Mouse (Mus musculus) myocyte (in vitro differentiated cells): ENCODE measurements around the gene Gng12. TPM values are rescaled to one million over a fixed set of nuclear protein-coding genes. Genes with fewer than 3 reads are reported as not detected.

ENCODE experiments used
- H3K27me3 ChIP-seq: one replicate; pipeline ENCODE4 v1.6.1; 2011; ENCODE audit not compliant: control insufficient read depth, insufficient read depth, insufficient read length
- H3K36me3 ChIP-seq: one replicate; pipeline ENCODE4 v1.6.1; 2011; ENCODE audit not compliant: control insufficient read depth, insufficient read depth
- H3K4me2 ChIP-seq: one replicate; pipeline ENCODE4 v1.6.1; 2011; ENCODE audit warnings: low read depth, control low read depth
- H3K4me3 ChIP-seq: one replicate; pipeline ENCODE4 v1.5.1; 2011; ENCODE audit warnings: mild to moderate bottlenecking, control low read depth, moderate library complexity
- H3K79me2 ChIP-seq: one replicate; pipeline ENCODE4 v1.6.1; 2011; ENCODE audit not compliant: control insufficient read depth, insufficient read depth
- H3ac ChIP-seq: one replicate; pipeline ENCODE4 v1.6.1; 2011; ENCODE audit not compliant: control insufficient read depth, insufficient read length
- CEBPB ChIP-seq: IDR thresholded peaks from 2 replicates; pipeline ENCODE4 v1.6.1; 2011; ENCODE audit warnings: mild to moderate bottlenecking, moderate library complexity; ENCODE audit not compliant: poor library complexity, insufficient read depth, severe bottlenecking
- E2F4 ChIP-seq: IDR thresholded peaks from one replicate; pipeline ENCODE4 v1.6.1; 2011; ENCODE audit warnings: mild to moderate bottlenecking, control low read depth, moderate library complexity; ENCODE audit not compliant: insufficient read depth
- MAX ChIP-seq: IDR thresholded peaks from one replicate; pipeline ENCODE4 v1.6.1; 2011; ENCODE audit warnings: low read depth, mild to moderate bottlenecking, control low read depth
- MYOD1 ChIP-seq, 3 experiments: IDR thresholded peaks; one replicate each; pipeline ENCODE4 v1.6.1; 2011; ENCODE audit warnings: control low read depth in 2 of 3, low read depth in 2 of 3, mild to moderate bottlenecking in 2 of 3, moderate library complexity in 1 of 3; ENCODE audit not compliant: insufficient read length in 2 of 3, control insufficient read depth in 1 of 3
- MYOG ChIP-seq, 3 experiments: IDR thresholded peaks; one replicate each; pipeline ENCODE4 v1.6.1; 2011; ENCODE audit warnings: control low read depth in 2 of 3, low read depth in 2 of 3, mild to moderate bottlenecking in 2 of 3; ENCODE audit not compliant: insufficient read length in 2 of 3, control insufficient read depth in 1 of 3, insufficient read depth in 1 of 3
- POLR2A ChIP-seq: IDR thresholded peaks from one replicate; pipeline ENCODE4 v1.6.1; 2011; ENCODE audit warnings: low read depth, mild to moderate bottlenecking, control low read depth, moderate library complexity; ENCODE audit not compliant: insufficient read length
- POLR2AphosphoS2 ChIP-seq: IDR thresholded peaks from one replicate; pipeline ENCODE4 v1.6.1; 2011; ENCODE audit warnings: low read depth, control low read depth; ENCODE audit not compliant: insufficient read length
- REST ChIP-seq: IDR thresholded peaks from one replicate; pipeline ENCODE4 v1.6.1; 2011; ENCODE audit warnings: mild to moderate bottlenecking, control low read depth, moderate library complexity; ENCODE audit not compliant: insufficient read depth, insufficient read length
- SRF ChIP-seq: IDR thresholded peaks from one replicate; pipeline ENCODE4 v1.6.1; 2011; ENCODE audit warnings: low read depth; ENCODE audit not compliant: control insufficient read depth, insufficient read length
- TCF12 ChIP-seq: IDR thresholded peaks from one replicate; pipeline ENCODE4 v1.6.1; 2011; ENCODE audit warnings: mild to moderate bottlenecking, control low read depth; ENCODE audit not compliant: poor library complexity, insufficient read depth, severe bottlenecking
- TCF3 ChIP-seq: IDR thresholded peaks from one replicate; pipeline ENCODE4 v1.6.1; 2011; ENCODE audit warnings: low read depth, control low read depth; ENCODE audit not compliant: insufficient read length
- USF1 ChIP-seq: IDR thresholded peaks from one replicate; pipeline ENCODE4 v1.6.1; 2011; ENCODE audit warnings: low read depth, mild to moderate bottlenecking, control low read depth, moderate library complexity
- polyA plus RNA-seq: library from polyadenylated mRNA; unstranded; fragments of >200 nt; fragmentation: generic; extraction: Trizol; gene quantifications from one replicate; pipeline ENCODE4 v1.2.1, GENCODE M21; 2012; ENCODE audit warnings: missing spikeins

The Gng12 gene
- polyA plus RNA-seq, 1 experiment = 37.8 TPM

DNA sequence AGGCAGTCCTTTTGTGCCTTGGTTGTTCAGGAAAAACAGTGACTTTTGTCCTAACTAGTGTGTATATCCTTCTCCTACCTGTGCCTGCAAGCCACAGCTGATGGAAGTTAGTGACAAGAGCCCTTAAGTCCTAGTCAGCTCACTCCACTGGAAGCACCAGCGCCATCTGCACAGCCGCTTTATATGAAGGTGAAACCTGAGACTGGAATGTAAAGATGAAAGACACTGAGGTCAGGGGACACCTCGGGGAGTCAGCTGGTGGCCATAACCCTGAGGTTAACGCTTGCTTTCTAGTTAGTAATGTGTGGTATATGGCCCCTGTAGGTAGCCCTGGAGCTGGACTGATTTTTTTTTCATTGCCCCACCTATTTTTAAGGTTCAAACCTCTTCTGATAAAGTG, 30.1 kb downstream of the Gng12 start:
- no peaks in the 10 kb centered on the region for H3K36me3 ChIP-seq
- H3K79me2 ChIP-seq = no peaks in the 10 kb centered on the region
- H3K4me2 ChIP-seq = no peak overlapping the region
- no peak overlapping the region for H3ac ChIP-seq
- TF ChIP-seq MYOG (IDR thresholded peaks at IDR 0.05; ENCODE audit: control insufficient read depth in 1 of 3, insufficient read depth in 1 of 3, insufficient read length in 2 of 3, low read depth in 2 of 3) (no peak), MYOD1 (IDR thresholded peaks at IDR 0.05; ENCODE audit: control insufficient read depth in 1 of 3, insufficient read length in 2 of 3, low read depth in 2 of 3) (no peak), TCF3 (no peak), MAX (no peak), REST (no peak), POLR2AphosphoS2 (no peak), SRF (no peak), USF1 (no peak), E2F4 (no peak), CEBPB (no peak), TCF12 (no peak), POLR2A (no peak)
- H3K4me3 ChIP-seq = no peak overlapping the region
- H3K27me3 ChIP-seq = no peaks in the 10 kb centered on the region

DNA sequence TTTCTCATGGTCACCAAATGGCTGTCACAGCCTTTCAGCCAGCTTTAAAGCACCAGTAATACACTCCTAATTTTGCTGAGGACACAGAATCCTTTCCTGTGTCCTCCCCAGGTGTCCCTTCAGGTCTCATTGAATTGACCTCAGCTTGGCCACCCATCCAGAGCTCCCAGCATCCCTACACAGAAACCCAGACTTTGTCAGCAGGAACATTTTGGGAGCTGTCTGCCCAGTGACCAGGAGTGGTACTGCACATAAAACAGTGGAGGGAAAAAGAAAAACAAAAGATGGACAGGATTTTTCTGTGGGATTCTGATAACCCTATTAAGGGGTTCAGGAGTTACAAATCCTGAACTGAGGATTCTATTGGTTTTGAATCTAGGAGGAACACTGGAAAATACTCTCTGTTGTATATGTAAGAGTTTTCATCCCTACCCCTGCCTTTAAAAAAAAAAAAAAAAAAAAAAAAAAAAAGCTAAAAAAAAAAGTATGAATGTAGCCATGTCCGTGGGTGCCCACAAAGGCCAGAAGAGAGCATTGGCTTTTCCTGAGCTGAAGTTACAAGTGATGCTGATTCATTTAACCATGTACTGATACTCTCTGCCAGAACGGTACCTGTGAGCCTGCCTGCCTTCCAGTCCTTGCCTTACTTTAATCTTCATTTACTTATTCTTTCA, 32.9 kb downstream of the Gng12 start:
- no peaks in the 10 kb centered on the region for H3K27me3 ChIP-seq
- H3K4me3 ChIP-seq = no peak overlapping the region
- H3K79me2 ChIP-seq = no peaks in the 10 kb centered on the region
- H3ac ChIP-seq = no peak overlapping the region
- H3K4me2 ChIP-seq = no peak overlapping the region
- TF ChIP-seq POLR2AphosphoS2 = no peak
- TF ChIP-seq TCF3 = no peak
- TF ChIP-seq MYOD1 (IDR thresholded peaks at IDR 0.05; ENCODE audit: control insufficient read depth in 1 of 3, insufficient read length in 2 of 3, low read depth in 2 of 3) = no peak
- no peak for TF ChIP-seq TCF12
- no peak for TF ChIP-seq SRF
- no peak for TF ChIP-seq MYOG (IDR thresholded peaks at IDR 0.05; ENCODE audit: control insufficient read depth in 1 of 3, insufficient read depth in 1 of 3, insufficient read length in 2 of 3, low read depth in 2 of 3)
- TF ChIP-seq USF1 = no peak
- no peak for TF ChIP-seq E2F4
- TF ChIP-seq MAX = no peak
- TF ChIP-seq REST = no peak
- no peak for TF ChIP-seq CEBPB
- no peak for TF ChIP-seq POLR2A
- no peaks in the 10 kb centered on the region for H3K36me3 ChIP-seq

DNA sequence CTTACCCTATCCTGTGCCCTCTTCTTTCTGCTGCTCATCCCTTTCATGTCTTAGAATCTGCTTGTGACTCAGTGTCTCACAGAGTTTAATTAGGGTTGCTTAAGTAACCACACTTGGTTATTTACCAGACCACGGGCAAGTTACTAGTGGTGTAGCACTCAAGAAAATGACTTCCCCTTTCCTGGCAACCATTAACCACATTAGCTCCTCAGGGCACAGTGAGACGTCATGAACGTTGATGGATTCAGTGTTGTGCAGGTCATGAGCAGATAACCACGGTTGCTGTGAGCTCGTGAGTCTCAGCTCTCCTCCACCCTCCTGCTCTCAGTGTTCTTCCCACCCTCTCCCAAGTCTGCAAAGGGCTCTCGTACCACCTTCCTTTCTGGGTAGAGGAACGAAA, 33.5 kb downstream of the Gng12 start:
- H3K79me2 ChIP-seq = no peaks in the 10 kb centered on the region
- no peak overlapping the region for H3K4me3 ChIP-seq
- TF ChIP-seq E2F4 = no peak
- TF ChIP-seq TCF3 = no peak
- no peak for TF ChIP-seq USF1
- TF ChIP-seq POLR2AphosphoS2 = no peak
- TF ChIP-seq SRF = no peak
- no peak for TF ChIP-seq MYOG (IDR thresholded peaks at IDR 0.05; ENCODE audit: control insufficient read depth in 1 of 3, insufficient read depth in 1 of 3, insufficient read length in 2 of 3, low read depth in 2 of 3)
- TF ChIP-seq MAX = no peak
- TF ChIP-seq CEBPB = no peak
- TF ChIP-seq TCF12 = no peak
- TF ChIP-seq POLR2A = no peak
- no peak for TF ChIP-seq MYOD1 (IDR thresholded peaks at IDR 0.05; ENCODE audit: control insufficient read depth in 1 of 3, insufficient read length in 2 of 3, low read depth in 2 of 3)
- no peak for TF ChIP-seq REST
- H3K27me3 ChIP-seq = no peaks in the 10 kb centered on the region
- no peaks in the 10 kb centered on the region for H3K36me3 ChIP-seq
- no peak overlapping the region for H3ac ChIP-seq
- no peak overlapping the region for H3K4me2 ChIP-seq

DNA sequence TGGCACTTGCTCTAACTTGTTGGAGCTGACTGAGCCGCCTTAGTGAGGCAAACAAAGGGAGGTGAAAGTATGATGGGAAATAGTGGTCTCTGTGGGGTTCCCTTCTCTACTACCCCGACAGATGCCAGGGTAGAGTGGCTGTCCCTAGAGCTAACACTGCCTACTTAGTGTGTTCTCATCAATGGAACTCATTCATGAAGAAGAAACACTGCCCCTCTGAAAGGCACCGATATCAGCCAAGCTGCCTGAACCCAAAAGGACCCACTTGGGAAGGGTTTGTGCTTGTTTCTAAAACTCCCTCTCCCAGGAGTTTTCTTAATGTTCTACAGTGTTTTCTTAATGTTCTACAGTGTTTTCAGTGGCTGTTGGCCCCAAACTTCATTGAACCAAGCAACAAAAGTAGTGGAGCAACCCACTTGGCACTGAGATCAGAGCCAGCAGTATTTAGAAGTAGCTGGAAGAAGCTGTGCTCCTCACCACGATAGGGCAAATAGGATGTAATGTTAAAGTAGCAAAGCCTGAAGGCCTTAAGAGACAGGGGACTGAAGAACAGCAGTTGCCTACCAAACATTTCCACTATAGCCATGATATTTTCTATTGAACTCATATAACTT, 36.1 kb downstream of the Gng12 start:
- Histone ChIP-seq H3K4me3 (no peak overlapping the region), H3K27me3 (no peaks in the 10 kb centered on the region), H3K79me2 (no peaks in the 10 kb centered on the region), H3K4me2 (no peak overlapping the region), H3K36me3 (no peaks in the 10 kb centered on the region), H3ac (no peak overlapping the region)
- no peak for TF ChIP-seq SRF
- no peak for TF ChIP-seq POLR2AphosphoS2
- TF ChIP-seq TCF3 = no peak
- TF ChIP-seq CEBPB = no peak
- TF ChIP-seq USF1 = no peak
